Mouse (Mus musculus) E14TG2a.4 (cell line): ENCODE measurements at regions not wholly inside any gene's neighbourhood (a gene's known extent, or its start where the extent isn't known, plus 50 kb on each side); places are given as distances from the start of the nearest gene placed in this dataset.

Source experiments
- H3K27me3 ChIP-seq: 2 replicates; pipeline ENCODE4 v1.6.1; 2014; ENCODE audit warnings: low read length, control low read depth; ENCODE audit not compliant: insufficient read depth
- H3K36me3 ChIP-seq: 2 replicates; pipeline ENCODE4 v1.6.1; 2014; ENCODE audit warnings: low read length, control low read depth; ENCODE audit not compliant: insufficient read depth
- H3K4me1 ChIP-seq: replicated peaks from 2 replicates; pipeline ENCODE4 v1.6.1; 2014; ENCODE audit warnings: low read depth, low read length, control low read depth
- H3K4me3 ChIP-seq: replicated peaks from 2 replicates; pipeline ENCODE4 v1.5.1; 2014; ENCODE audit warnings: mild to moderate bottlenecking, low read length
- H3K9me3 ChIP-seq: 2 replicates; pipeline ENCODE4 v1.6.1; 2014; ENCODE audit warnings: low read length, control low read depth
- CTCF ChIP-seq: conservative IDR thresholded peaks from 2 replicates; pipeline ENCODE4 v1.5.1; 2014; ENCODE audit warnings: low read length
- NANOG ChIP-seq: IDR thresholded peaks from 2 replicates; pipeline ENCODE4 v1.6.1; 2014; ENCODE audit warnings: borderline replicate concordance, low read length, mixed read lengths
- POU5F1 ChIP-seq: IDR thresholded peaks from 2 replicates; pipeline ENCODE4 v1.6.1; 2014; ENCODE audit warnings: low read length, borderline replicate concordance

DNA sequence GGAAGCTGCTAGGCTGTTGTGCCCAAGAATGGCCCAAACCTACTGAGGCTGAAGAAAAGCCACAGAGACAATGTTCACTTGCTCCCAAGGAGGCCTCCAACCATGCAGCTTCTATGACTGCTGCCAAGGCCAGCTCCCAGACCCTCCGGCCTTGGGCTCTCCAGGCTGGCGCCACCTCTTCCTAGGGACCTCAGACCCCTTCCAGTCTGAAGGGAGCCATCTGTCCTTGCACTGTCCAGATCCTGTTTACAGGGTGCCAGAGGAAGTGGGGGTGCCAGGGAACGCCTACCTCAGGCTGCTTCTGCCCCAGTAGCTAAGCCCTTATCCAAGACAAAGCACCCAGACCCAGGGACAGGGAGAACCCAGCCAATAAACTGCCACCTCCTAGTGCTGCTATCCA lies 183.7 kb downstream of the Mroh4 start:
- Histone ChIP-seq H3K27me3 (no peaks in the 10 kb centered on the region), H3K36me3 (no peaks in the 10 kb centered on the region), H3K9me3 (no peaks in the 10 kb centered on the region), H3K4me1 (no peaks in the 10 kb centered on the region), H3K4me3 (no peak overlapping the region)
- TF ChIP-seq POU5F1 (no peak), NANOG (no peak), CTCF (no peak)

DNA sequence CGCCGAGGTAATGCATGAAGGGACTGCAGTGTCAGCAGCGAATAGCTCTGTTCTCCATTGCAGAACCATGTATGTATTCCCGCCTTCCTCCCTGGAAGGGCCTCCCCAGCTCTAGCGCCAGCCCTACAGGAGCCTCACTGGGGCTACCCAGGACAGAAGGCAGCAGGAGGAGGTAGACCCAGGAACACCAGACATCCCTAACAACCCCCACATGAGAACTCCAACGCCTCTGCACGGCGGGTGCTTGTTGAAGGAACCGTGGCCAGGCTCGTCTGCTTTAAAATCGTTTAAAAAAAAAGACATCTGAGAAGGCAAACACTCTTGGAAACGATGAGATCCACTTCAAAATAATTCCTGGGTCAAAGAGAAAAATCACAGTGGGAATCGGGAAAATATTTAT lies 194.3 kb downstream of the Mroh4 start:
- H3K9me3 ChIP-seq: no peaks in the 10 kb centered on the region
- H3K27me3 ChIP-seq: no peaks in the 10 kb centered on the region
- H3K4me1 ChIP-seq: no peaks in the 10 kb centered on the region
- TF ChIP-seq CTCF: no peak
- no peak for TF ChIP-seq NANOG
- TF ChIP-seq POU5F1: no peak
- H3K4me3 ChIP-seq: no peak overlapping the region
- no peaks in the 10 kb centered on the region for H3K36me3 ChIP-seq

DNA sequence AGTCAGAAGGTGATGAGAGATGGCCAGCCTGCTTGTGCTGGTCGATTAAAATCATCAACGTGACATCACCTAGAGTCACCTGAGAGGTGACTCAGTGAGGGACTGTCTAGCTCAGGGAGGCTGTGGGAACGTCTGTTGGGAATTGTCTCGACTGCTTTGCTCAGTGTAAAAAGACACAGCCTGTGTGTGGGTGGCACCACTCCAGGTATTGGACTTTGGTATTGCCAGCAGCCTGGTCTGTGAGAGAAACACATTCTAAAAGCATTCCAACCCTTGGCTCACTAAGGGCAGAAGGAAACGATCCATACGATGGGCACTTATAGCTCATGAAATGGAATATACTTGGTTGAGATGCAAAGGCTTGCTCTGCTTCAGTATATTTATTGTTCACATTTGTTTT lies 209.2 kb downstream of the Mroh4 start:
- no peaks in the 10 kb centered on the region for H3K36me3 ChIP-seq
- H3K9me3 ChIP-seq: no peaks in the 10 kb centered on the region
- no peaks in the 10 kb centered on the region for H3K27me3 ChIP-seq
- TF ChIP-seq NANOG (no peak), POU5F1 (no peak), CTCF (no peak)
- no peak overlapping the region for H3K4me3 ChIP-seq
- no peaks in the 10 kb centered on the region for H3K4me1 ChIP-seq

DNA sequence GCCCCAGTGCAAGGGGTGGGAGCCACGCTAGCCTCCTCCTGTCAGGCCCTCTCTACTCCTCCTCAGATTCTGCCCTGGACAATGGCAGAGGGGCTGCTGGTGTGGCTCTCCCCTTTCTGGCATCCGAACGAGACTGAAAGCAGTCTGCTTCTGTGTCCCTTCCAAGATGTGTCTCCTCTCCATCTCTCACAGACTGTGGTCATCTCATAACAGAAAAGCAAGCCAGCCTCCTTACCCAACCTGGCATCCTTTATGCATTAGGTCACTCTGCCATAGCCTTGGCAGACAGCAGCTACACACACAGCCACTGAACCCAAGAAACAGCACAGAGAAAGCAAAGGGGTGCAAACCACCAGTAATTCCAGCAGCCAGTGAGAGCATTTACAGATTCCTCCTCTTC lies 213.2 kb downstream of the Mroh4 start:
- Histone ChIP-seq H3K27me3 (no peaks in the 10 kb centered on the region), H3K36me3 (no peaks in the 10 kb centered on the region), H3K4me3 (no peak overlapping the region), H3K9me3 (no peaks in the 10 kb centered on the region), H3K4me1 (no peaks in the 10 kb centered on the region)
- TF ChIP-seq NANOG (no peak), CTCF (no peak), POU5F1 (no peak)

DNA sequence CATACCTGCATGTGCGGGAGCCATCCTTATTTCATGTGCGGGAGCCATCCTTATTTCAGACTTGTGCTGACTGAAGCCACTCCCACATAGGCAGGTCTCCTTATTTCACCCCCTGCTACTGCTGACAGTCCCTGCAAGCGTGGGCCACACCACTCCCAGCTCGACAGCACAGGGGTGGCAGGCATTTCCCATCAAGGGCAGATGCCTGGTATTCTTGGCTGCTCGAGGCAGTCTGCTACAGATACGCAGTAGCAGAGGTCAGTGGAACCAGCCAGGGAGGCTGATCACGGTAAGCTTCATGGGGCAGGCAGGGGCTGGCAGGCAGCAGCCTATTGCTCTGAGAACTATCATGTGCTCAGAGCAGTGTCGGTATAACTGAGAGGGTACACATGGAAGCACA lies 215.6 kb downstream of the Mroh4 start:
- Histone ChIP-seq H3K36me3 (no peaks in the 10 kb centered on the region), H3K4me3 (no peak overlapping the region), H3K9me3 (no peaks in the 10 kb centered on the region), H3K27me3 (no peaks in the 10 kb centered on the region), H3K4me1 (no peaks in the 10 kb centered on the region)
- TF ChIP-seq NANOG (no peak), CTCF (no peak), POU5F1 (no peak)

DNA sequence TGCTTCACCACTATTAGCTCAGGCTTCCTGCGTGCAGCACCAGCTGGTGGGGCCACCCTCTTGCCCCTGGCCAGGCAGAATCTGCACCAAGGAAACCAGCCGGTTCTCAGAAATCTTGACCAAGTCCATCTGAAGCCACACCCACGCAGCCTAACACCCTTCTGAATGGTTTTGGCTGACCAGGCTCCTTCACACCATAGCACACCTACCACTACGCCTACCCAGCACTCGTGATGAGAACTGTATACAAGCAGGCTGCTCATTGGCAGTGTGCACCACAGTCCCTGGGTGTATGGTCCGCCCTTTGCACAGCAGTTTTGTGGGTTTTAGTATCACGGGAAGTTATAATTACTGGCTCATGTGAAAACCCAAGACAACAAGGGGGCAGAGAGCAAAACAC lies 217.5 kb downstream of the Mroh4 start:
- no peaks in the 10 kb centered on the region for H3K36me3 ChIP-seq
- H3K27me3 ChIP-seq: no peaks in the 10 kb centered on the region
- H3K9me3 ChIP-seq: no peaks in the 10 kb centered on the region
- no peak for TF ChIP-seq CTCF
- no peak for TF ChIP-seq NANOG
- no peak for TF ChIP-seq POU5F1
- H3K4me3 ChIP-seq: no peak overlapping the region
- no peaks in the 10 kb centered on the region for H3K4me1 ChIP-seq

DNA sequence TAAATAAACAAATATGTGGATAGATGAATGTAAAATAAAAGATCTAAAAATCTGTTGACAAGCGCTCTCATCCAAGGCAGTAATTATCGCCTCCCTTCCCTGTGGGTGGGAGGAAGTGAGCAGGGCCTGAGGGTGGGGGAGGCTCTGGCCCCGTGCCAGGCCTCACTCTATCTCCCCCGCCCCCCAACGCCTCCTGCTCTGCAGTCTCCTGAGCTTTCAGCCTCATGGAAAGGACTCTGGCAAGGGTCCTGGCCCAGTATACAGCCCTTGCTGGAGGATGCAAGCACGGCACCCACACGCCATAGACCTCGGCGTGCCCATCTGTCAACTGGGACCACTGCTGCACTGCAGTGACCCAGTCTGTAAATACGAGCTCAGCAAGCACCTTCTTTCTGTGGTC lies 222.9 kb downstream of the Mroh4 start:
- H3K36me3 ChIP-seq: no peaks in the 10 kb centered on the region
- TF ChIP-seq POU5F1 (no peak), CTCF (no peak), NANOG (no peak)
- no peak overlapping the region for H3K4me3 ChIP-seq
- H3K27me3 ChIP-seq: no peaks in the 10 kb centered on the region
- H3K9me3 ChIP-seq: no peaks in the 10 kb centered on the region
- H3K4me1 ChIP-seq: no peaks in the 10 kb centered on the region

DNA sequence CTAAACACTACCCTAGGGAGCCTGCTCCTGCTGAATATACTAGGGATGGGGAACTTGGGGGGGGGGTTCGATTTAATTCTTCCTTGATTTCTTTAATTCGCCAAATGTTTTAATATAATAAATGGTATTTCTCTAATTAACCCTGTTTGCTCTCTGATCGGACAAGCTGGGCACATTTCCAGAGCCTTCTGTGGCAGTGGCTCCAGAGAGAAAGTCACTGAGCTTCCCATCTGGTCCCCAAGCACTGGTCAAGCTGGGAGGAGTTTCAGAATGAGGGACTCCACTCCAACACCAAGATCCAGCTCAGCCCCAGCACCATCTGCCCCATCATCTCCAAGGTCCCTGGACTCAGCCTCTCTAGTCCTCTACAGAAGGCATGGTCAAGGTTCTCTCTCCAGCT lies 223.9 kb downstream of the Mroh4 start:
- no peaks in the 10 kb centered on the region for H3K4me1 ChIP-seq
- no peaks in the 10 kb centered on the region for H3K9me3 ChIP-seq
- TF ChIP-seq CTCF (no peak), POU5F1 (no peak), NANOG (no peak)
- H3K36me3 ChIP-seq: no peaks in the 10 kb centered on the region
- H3K27me3 ChIP-seq: no peaks in the 10 kb centered on the region
- no peak overlapping the region for H3K4me3 ChIP-seq

DNA sequence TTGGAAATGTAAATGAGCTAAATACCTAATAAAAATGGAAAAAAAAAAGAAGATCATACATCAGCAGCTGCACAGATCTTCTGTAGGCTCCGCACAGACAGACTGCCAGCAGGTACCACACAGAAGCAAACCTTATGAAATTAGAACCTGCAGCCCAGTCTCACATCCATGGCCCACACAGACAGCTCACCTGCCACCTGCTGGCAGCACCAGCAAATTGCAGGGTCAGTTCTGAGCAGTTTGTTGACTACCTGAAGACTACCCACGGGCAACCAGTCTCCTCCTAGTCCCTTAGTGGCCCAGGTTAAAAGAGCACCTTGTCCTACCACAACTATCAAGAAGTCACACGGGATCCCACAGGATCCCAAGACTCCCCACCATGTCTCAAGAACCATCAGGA lies 225.1 kb downstream of the Mroh4 start:
- Histone ChIP-seq H3K4me3 (no peak overlapping the region), H3K36me3 (no peaks in the 10 kb centered on the region), H3K27me3 (no peaks in the 10 kb centered on the region), H3K9me3 (no peaks in the 10 kb centered on the region), H3K4me1 (no peaks in the 10 kb centered on the region)
- TF ChIP-seq CTCF: peak; percentile 72
- TF ChIP-seq POU5F1: no peak
- no peak for TF ChIP-seq NANOG
